Comparison of ENCODE assay signal across 22 mouse cellular contexts in genomic region chr13:98802957-98803356, GRCm38 (mm10). TPM values are rescaled to one million over a fixed set of nuclear protein-coding genes. Genes with fewer than 3 reads are reported as not detected.
DNase-seq lines count a peak whose midpoint lies in the region; ATAC-seq lines count a peak whose summit lies in the region.
"Had no signal": no experiment of that assay in that cellular context is flagged by ENCODE, and none has a peak within 500 bp of the region (broad histone marks: within the 10 kb centered on the region; RNA-seq: fewer than 3 reads in every experiment).

No protein-coding gene starts in this region.

- DNase-seq in adrenal gland, postnatal 14 days: peak; percentile 18
- DNase-seq in adrenal gland, adult 8-10 months: no peak
- DNase-seq in kidney, postnatal 14 days: peak; percentile 40
- no peak for DNase-seq in kidney, adult 11 months
- DNase-seq in midbrain, embryonic 11.5 days (ENCODE audit: low spot score, missing footprints): peak; percentile 12
- no peak for DNase-seq in midbrain, embryonic 10.5 days (ENCODE audit: low spot score)
- DNase-seq in frontal cortex, postnatal 10 days (ENCODE audit: low spot score in 2 of 2): no peak
- DNase-seq in frontal cortex, postnatal 36 days (ENCODE audit: low spot score in 2 of 2): no peak
- DNase-seq: cerebellum, adult 18-20 months; cerebellum, postnatal 25 days; gastrocnemius, adult 2 months; heart, postnatal 10 days; layer of hippocampus, adult 9-11 months; lung, adult 2 months; lung, postnatal 4 days had no signal

- no peak overlapping the region for H3K27ac ChIP-seq in midbrain, embryonic 11.5 days (ENCODE audit: low read depth, low read length)
- H3K27ac ChIP-seq in midbrain, embryonic 10.5 days (replicated peaks): no peak overlapping the region
- H3K27ac ChIP-seq: embryonic facial prominence, embryonic 12.5 days; gastrocnemius, adult 2 months; hindbrain, embryonic 10.5 days; intestine, embryonic 15.5 days; limb, embryonic 13.5 days; midbrain, embryonic 12.5 days had no signal

- no peaks in the 10 kb centered on the region for H3K27me3 ChIP-seq in midbrain, embryonic 11.5 days (ENCODE audit: control insufficient read depth, insufficient read depth, low read length)
- H3K27me3 ChIP-seq in midbrain, embryonic 10.5 days (ENCODE audit: low read depth, poor library complexity, severe bottlenecking): no peaks in the 10 kb centered on the region
- H3K27me3 ChIP-seq: embryonic facial prominence, embryonic 12.5 days; heart, embryonic 12.5 days; intestine, embryonic 15.5 days; limb, embryonic 13.5 days; midbrain, embryonic 12.5 days had no signal

- H3K4me1 ChIP-seq in midbrain, embryonic 11.5 days (ENCODE audit: control insufficient read depth, insufficient read depth, low read length): no peaks in the 10 kb centered on the region
- H3K4me1 ChIP-seq in midbrain, embryonic 10.5 days: no peaks in the 10 kb centered on the region
- H3K4me1 ChIP-seq: embryonic facial prominence, embryonic 12.5 days; heart, embryonic 12.5 days; hindbrain, embryonic 10.5 days; intestine, embryonic 15.5 days; limb, embryonic 13.5 days; midbrain, embryonic 12.5 days had no signal

- H3K36me3 ChIP-seq in midbrain, embryonic 11.5 days (ENCODE audit: control insufficient read depth, insufficient read depth, low read length): peaks cover 9% of the 10 kb centered on the region; the same call in 1 of the 2 replicates
- peaks cover 72% of the 10 kb centered on the region for H3K36me3 ChIP-seq in midbrain, embryonic 10.5 days

- H3K9me3 ChIP-seq in midbrain, embryonic 11.5 days (ENCODE audit: control insufficient read depth, low read length): no peaks in the 10 kb centered on the region
- H3K9me3 ChIP-seq in midbrain, embryonic 10.5 days (replicated peaks): peaks cover 9% of the 10 kb centered on the region; the same call in 1 of the 2 replicates
- H3K9me3 ChIP-seq: hindbrain, embryonic 10.5 days; intestine, embryonic 15.5 days had no signal

- no peak overlapping the region for H3K9ac ChIP-seq in midbrain, embryonic 11.5 days (ENCODE audit: low read length)
- H3K9ac ChIP-seq: embryonic facial prominence, embryonic 12.5 days; heart, embryonic 12.5 days; intestine, embryonic 15.5 days; limb, embryonic 13.5 days; midbrain, embryonic 12.5 days had no signal

- WGBS in midbrain, embryonic 11.5 days: 93% methylated on average over 3 of the region's 3 CpGs
- 92% methylated on average over 3 of the region's 3 CpGs for WGBS in midbrain, embryonic 10.5 days

- no peak overlapping the region for H3K4me3 ChIP-seq in midbrain, embryonic 11.5 days (ENCODE audit: low read depth, low read length)
- no peak overlapping the region for H3K4me3 ChIP-seq in midbrain, embryonic 10.5 days
- H3K4me3 ChIP-seq: embryonic facial prominence, embryonic 12.5 days; gastrocnemius, adult 2 months; heart, embryonic 12.5 days; hindbrain, embryonic 10.5 days; intestine, embryonic 15.5 days; limb, embryonic 13.5 days; midbrain, embryonic 12.5 days had no signal

- no peak overlapping the region for H3K4me2 ChIP-seq in midbrain, embryonic 11.5 days
- H3K4me2 ChIP-seq: embryonic facial prominence, embryonic 12.5 days; heart, embryonic 12.5 days; intestine, embryonic 15.5 days; limb, embryonic 13.5 days; midbrain, embryonic 12.5 days had no signal

- ATAC-seq in midbrain, embryonic 11.5 days (ENCODE audit: low FRiP score): no peak
- ATAC-seq: hindbrain, embryonic 16.5 days; intestine, embryonic 15.5 days had no signal

RNA-seq across cellular contexts. Expression of gene Fcho2, which starts 12.3 kb away (rescaled TPM):
- total RNA-seq in adrenal gland, postnatal 14 days (2021): 47.5 and 55.1 TPM in 2 replicates
- 10 to 100 TPM; 42.2 to 78.3 (median 51.8) TPM for total RNA-seq in adrenal gland, adult 8-10 months (2022)
- polyA plus RNA-seq in midbrain, embryonic 11.5 days (2014; fragmentation: Nextera tagmentation; extraction: Ambion mirVana): 23.4 and 28.9 TPM in 2 replicates
- 26.5 and 26.9 TPM in 2 replicates for polyA plus RNA-seq in midbrain, embryonic 10.5 days (2016; fragmentation: Nextera tagmentation; extraction: Ambion mirVana)

Comparison
In these comparisons a context has a peak if more than half of its experiments do, and no peak if none do; other contexts are left out.
1. DNase-seq: peak in adrenal gland, postnatal 14 days (single experiment), kidney, postnatal 14 days (single experiment) and midbrain, embryonic 11.5 days (single experiment); none in adrenal gland, adult 8-10 months (single experiment), kidney, adult 11 months (single experiment), midbrain, embryonic 10.5 days (single experiment), frontal cortex, postnatal 10 days (0 of 2) and frontal cortex, postnatal 36 days (0 of 2).